Mouse (Mus musculus) C2C12 (cell line): ENCODE results near the gene Auts2.

Experiments
- CEBPB ChIP-seq: IDR thresholded peaks from one replicate; pipeline ENCODE4 v1.6.1; 2011; ENCODE audit warnings: low read depth, mild to moderate bottlenecking, control low read depth, moderate library complexity
- CTCF ChIP-seq: IDR thresholded peaks from one replicate; pipeline ENCODE4 v1.5.1; 2011; ENCODE audit not compliant: control insufficient read depth, insufficient read depth, insufficient read length
- MYOD1 ChIP-seq: IDR thresholded peaks from one replicate; pipeline ENCODE4 v1.6.1; 2011; ENCODE audit warnings: low read depth; ENCODE audit not compliant: control insufficient read depth, insufficient read length
- MYOG ChIP-seq: IDR thresholded peaks from one replicate; pipeline ENCODE4 v1.6.1; 2011; ENCODE audit not compliant: control insufficient read depth, insufficient read length; ENCODE audit errors: extremely low read depth
- USF1 ChIP-seq: IDR thresholded peaks from one replicate; pipeline ENCODE4 v1.6.1; 2011; ENCODE audit warnings: low read depth, mild to moderate bottlenecking, control low read depth, moderate library complexity

- TF ChIP-seq CEBPB = no peak
- no peak for TF ChIP-seq CTCF
- TF ChIP-seq MYOG = no peak
- no peak for TF ChIP-seq MYOD1
- TF ChIP-seq USF1 = peak; percentile 9
Observed at GRCm38 (mm10) chr5:131789601-131790000, 753.5 kb downstream of the Auts2 start.
